Mouse (Mus musculus) megakaryocyte progenitor cell, adult 5-6 weeks (primary cell): ENCODE measurements around the gene Vmn1r40. TPM values are rescaled to one million over a fixed set of nuclear protein-coding genes. Genes with fewer than 3 reads are reported as not detected.

Experiments used
- ATAC-seq: replicated peaks from 2 replicates; pipeline ENCODE4 v1.8.0; 2016; ENCODE audit warnings: mild to moderate bottlenecking, moderate TSS enrichment, inconsistent platforms; ENCODE audit not compliant: poor library complexity
- total RNA-seq, 2 experiments: library from RNA; stranded (forward) in 1 of 2; stranded (reverse) in 1 of 2; fragments of 157-497, 149-512 nt in 1 of 2; fragments of 200-1000 nt in 1 of 2; gene quantifications; 2 replicates each; pipeline versions ENCODE4 v1.2.3 to v1.2.4; 2015 to 2017

Vmn1r40 gene
- total RNA-seq (2015) (not detected in 2 replicates), total RNA-seq (2017) (not detected in 2 replicates)

DNA sequence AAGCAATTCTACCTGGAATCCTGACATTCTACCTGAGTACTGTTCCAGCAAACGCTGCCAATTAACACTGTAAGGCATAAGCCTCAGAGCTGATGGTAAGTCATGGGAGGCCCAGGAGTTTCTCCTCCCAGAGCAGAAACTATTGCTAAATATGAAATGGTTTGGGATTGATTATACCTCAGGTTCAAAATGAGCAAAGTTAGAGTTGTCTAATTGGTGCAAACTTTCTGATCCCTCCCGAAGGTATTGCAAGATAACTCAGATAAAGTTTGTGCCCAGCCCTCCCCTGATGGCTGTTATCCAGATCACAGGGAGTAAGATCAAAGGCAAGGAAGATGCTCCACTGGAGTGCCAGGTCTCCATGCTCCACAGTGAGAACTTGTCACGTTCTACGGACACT, at the start of gene Vmn1r40:
Vmn1r40 (plus strand) TSS at position 301 of the 400 bp plus-strand sequence.
- no peak for ATAC-seq

GRCm38 (mm10) chr6:89658342-89658741, 49.0 kb upstream of the Vmn1r40 start:
- ATAC-seq, result no peak

DNA sequence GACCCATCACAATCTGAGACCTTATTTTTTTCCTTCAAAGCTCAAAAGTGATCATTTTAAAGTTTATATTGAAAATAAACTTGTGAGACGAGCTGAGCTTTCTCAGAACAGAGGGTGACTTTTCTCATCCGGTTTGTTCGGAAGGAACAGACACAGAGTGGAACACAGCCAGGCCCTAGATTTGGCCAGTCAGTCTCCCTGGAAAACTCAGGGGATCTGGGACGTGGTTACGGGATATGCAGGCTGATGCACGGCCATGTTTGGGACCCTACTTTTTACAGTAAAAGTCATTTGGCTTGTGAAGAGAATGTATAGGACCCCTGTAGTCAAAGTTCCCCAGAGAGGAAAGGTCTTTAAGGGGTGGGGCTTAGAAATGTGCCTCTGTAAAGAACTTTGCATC, 48.4 kb upstream of the Vmn1r40 start:
- ATAC-seq, result no peak

- ATAC-seq, result peak; percentile 83
Observed at GRCm38 (mm10) chr6:89659692-89660423, 47.5 kb upstream of the Vmn1r40 start.

- ATAC-seq, result no peak
Observed at GRCm38 (mm10) chr6:89660490-89660889, 46.9 kb upstream of the Vmn1r40 start.

DNA sequence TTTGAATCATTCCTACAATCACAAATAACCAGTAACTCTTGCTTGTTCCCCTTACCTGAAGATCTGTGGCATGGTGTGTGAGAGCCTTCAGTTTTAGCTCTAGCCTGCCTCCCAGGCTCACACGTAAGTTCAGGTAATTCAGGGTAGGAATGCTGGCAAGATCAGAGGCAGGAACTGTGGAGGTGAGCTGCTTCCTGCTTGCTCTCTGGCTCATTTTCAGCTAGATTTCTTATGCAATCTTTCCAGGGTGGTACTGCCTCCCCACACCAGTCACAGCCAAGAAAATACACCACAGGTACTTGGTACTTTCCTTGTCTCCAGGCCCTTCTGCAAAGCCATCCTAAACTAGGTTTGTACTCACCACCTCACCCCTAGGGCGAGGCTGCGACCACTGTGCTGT, 44.8 kb upstream of the Vmn1r40 start:
- no peak for ATAC-seq

- no peak for ATAC-seq
Observed at GRCm38 (mm10) chr6:89665155-89665554, 42.2 kb upstream of the Vmn1r40 start.

- ATAC-seq, result peak; percentile 37; the same call in 1 of the 2 replicates
Observed at GRCm38 (mm10) chr6:89665667-89666066, 41.7 kb upstream of the Vmn1r40 start.

GRCm38 (mm10) chr6:89666976-89667375, 40.4 kb upstream of the Vmn1r40 start:
- ATAC-seq, result no peak

DNA sequence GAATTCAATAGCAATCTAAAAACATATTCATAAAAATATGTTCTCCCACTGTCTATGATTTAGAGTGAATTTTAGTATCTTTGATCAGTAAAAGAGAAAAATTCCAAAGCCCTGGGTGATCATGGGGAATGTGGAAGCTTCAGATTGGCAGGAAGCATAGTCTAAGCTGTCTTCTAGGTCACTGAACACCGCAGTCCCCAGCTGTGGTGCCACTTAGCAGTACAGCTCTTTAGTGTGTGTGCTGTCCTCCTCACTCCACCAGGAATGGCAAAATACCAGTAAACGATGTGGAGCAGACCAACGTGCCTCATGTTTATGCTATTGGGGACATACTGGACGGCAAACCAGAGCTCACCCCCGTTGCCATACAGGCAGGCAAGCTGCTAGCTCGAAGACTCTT, 37.8 kb upstream of the Vmn1r40 start:
- no peak for ATAC-seq

- ATAC-seq, result no peak
Observed at GRCm38 (mm10) chr6:89671431-89671830, 35.9 kb upstream of the Vmn1r40 start.

DNA sequence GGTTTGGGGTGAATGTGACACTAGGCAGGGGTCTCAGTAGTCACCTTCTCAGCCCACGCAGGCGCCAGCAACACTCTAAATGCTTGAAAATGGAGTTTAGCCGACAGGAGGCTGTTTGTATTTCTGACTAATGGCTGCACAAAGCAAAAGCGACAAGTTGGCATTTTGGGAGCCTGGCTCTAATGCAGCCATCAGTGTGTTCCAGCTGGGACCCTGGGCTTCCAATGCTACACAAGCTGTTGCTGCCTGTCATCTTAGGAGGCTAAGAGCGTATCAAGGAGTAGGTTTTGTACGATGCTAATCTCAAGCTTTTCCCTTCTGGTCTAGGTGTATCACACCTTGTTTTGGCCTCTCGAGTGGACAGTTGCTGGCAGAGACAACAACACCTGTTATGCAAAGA, 34.7 kb upstream of the Vmn1r40 start:
- no peak for ATAC-seq

DNA sequence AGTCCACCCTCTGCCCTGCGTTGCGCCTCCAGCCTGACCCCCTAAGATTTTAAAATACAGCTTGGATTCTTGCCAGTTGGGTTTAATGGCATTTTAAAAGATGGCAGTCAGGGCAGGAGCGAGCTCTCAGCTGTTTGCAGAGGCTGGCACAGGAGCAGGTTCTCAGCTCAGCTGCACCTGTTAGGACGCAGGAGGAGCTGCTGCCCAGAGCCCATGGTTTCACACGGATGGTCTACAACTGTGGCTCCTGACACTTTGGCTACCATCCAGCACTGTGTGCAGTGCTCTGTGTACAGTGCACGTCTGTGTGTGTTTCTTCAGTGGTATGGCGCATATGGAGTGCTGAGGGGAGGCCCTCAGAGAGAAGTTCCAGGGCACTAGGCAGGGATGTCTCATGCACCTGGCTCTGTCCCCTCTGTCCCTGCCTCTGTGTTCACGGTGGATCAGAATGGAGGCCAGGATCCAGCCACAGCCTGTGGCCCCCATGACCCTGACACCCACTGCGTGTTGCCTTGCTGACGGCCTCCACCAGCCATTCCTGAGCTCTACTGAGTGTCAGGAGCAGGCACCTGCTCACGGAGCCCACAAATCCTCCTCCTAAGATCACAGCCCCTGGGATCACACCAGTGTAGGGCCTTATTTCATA, 34.1 kb upstream of the Vmn1r40 start:
- ATAC-seq, result no peak

GRCm38 (mm10) chr6:89678522-89678921, 28.8 kb upstream of the Vmn1r40 start:
- ATAC-seq, result no peak

GRCm38 (mm10) chr6:89679291-89679835, 28.0 kb upstream of the Vmn1r40 start:
- ATAC-seq, result peak; percentile 95

DNA sequence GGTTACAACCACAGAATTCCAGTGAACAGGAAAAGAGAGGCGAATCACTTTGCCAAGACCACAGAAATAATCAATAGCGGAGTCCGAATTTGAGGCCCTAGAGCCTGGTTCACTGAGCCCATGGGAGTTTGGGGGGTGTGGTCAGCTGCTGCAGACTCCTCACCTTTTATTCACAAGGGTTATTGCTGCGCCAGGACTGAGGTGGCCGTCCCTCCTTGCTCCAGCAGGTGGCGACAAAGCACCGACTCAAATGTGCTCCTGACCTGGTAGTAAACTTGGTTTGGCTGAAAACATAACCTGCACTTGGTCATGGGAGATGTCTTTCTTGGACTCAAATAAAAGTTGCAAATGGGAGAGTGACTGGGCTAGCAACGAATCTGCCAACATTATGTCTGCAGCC, 27.2 kb upstream of the Vmn1r40 start:
- ATAC-seq, result peak; percentile 94

GRCm38 (mm10) chr6:89684231-89684630, 23.1 kb upstream of the Vmn1r40 start:
- no peak for ATAC-seq

DNA sequence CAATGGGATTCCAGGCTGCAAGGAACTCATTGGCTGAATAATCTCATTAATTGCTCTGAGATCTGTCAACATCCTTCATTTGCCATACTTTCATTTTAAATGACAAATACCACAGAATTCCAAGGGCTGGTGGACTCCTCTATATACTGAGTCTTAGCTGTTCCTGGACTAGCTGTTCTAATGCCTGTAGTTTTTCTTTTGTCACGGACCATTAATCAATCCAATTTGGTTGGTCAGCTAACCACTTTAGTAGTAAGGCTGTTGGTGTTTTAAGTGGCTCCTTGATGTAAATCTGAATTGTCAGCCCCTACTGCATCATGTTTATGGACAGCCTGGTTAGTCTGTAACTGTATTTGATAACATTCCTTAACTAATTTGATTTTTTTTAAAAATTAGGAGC, 20.2 kb upstream of the Vmn1r40 start:
- no peak for ATAC-seq

DNA sequence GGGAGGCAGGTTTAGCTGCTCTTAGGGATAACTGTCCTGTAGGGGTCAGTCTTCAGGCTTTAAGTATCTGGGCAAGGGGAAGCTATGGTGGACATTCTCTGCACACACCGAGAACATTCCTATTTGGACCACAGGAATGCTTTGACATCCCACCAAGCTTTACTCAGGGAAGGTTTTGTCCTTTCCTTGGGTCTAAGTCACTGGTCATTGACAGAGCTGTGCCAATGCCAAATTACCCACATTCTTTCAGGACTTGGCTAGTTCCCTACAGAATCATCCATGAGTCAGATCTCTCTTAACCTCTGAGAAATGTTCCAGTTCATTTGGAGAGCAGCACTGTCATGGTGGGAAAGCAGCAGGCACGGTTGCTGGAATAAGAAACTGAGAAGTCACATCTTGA, 716 bp upstream of the Vmn1r40 start:
- no peak for ATAC-seq

DNA sequence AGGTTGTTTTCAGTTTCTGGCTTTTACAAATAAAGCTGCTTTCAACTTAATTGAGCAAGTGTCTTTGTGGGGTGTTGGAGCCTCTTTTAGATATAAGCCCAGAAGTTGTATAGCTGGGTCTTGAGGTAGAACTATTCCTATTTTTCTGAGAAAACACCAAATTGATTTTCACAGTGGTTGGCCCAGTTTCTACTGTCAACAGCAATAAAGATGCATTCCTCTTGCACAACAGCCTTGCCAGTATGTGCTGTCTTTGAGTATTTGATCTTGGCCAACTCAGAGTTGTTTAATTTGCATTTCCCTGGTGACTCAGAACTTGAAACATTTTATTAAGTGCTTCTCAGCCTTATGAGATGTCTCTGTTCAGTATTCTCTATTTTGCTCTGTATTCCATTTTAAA, 10.7 kb downstream of the Vmn1r40 start:
- ATAC-seq, result no peak

GRCm38 (mm10) chr6:89740466-89740865, 33.1 kb downstream of the Vmn1r40 start, which contains the start of gene Vmn1r41:
Gene Vmn1r41 (plus strand): TSS chr6:89740766.
- no peak for ATAC-seq

- no peak for ATAC-seq
Observed at GRCm38 (mm10) chr6:89742811-89743210, 35.5 kb downstream of the Vmn1r40 start.
